Mouse (Mus musculus) frontal cortex, postnatal 14 days (tissue): Measurements from ENCODE around the gene Antxr2.

Source experiments
- DNase-seq, 2 experiments: peaks; one replicate each; pipeline ENCODE4 v3.0.0; 2022; ENCODE audit warnings: low spot score in 2 of 2

The Antxr2 gene

GRCm38 (mm10) chr5:97837333-97837732 lies 193.5 kb downstream of the Antxr2 start:
- no peak for DNase-seq

GRCm38 (mm10) chr5:97835418-97835817 lies 195.4 kb downstream of the Antxr2 start:
- no peak for DNase-seq

- no peak for DNase-seq
These were observed 196.1 kb downstream of the Antxr2 start for GRCm38 (mm10) chr5:97834770-97835169.
